19 mouse cellular contexts compared by ENCODE assay signal in the genomic region with DNA sequence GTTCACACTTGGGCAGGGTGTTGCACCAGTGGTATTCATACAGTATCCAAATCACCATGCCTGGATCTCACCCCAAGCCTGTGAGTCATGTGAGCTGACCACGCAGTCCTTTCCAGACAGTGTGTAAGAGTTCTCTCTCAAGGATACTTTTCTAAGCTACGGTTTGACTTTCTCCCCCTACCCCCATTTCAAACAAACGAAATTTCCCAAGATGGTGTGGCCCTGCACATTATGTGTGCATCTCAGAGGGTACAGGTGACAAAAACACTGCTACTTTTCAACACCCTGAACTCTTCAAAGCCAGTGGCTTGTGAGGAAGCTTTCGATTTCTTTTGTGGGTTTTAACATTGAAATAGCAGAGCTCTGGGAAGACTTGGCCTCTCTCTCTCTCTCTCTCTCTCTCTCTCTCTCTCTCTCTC. TPM values are rescaled to one million over a fixed set of nuclear protein-coding genes. Genes with fewer than 3 reads are reported as not detected.
DNase-seq lines count a peak whose midpoint lies in the region; ATAC-seq and TF ChIP-seq lines count a peak whose summit lies in the region.
"Had no signal": no experiment of that assay in that cellular context is flagged by ENCODE, and none has a peak within 500 bp of the region (broad histone marks: within the 10 kb centered on the region; RNA-seq: fewer than 3 reads in every experiment).

No protein-coding gene starts in this region.

- no peaks in the 10 kb centered on the region for H3K27me3 ChIP-seq in thymus, adult 2 months (ENCODE audit: control insufficient read depth, insufficient read depth, low read length)
- H3K27me3 ChIP-seq: kidney, embryonic 15.5 days; neural tube, embryonic 15.5 days; Patski had no signal

- DNase-seq in thymus, adult 2 months: peak; percentile 23
- DNase-seq in thymus, postnatal 4 days: no peak
- peak; percentile 60 for DNase-seq in CD4-positive, CD25-positive, alpha-beta regulatory T cell, adult 2 months (ENCODE audit: low read depth, low spot score)
- DNase-seq in fibroblast of lung, adult 2 months (ENCODE audit: low read depth): peak; percentile 87
- peak; percentile 21 to 38 for DNase-seq in natural killer cell, adult 2 months (ENCODE audit: low spot score in 2 of 2)
- no peak for DNase-seq in embryo, embryonic 10.5 days (ENCODE audit: low spot score)
- DNase-seq: cerebellum, postnatal 10 days; gastrocnemius, postnatal 25 days; liver; lung, adult 18-20 months; right cerebral cortex, postnatal 4 days had no signal

- no peak for TF ChIP-seq POLR2A in thymus, adult 2 months (IDR thresholded peaks at IDR 0.05; ENCODE audit: control insufficient read depth, extremely low read depth, insufficient read depth, low read length, poor library complexity)

- H3K4me1 ChIP-seq in thymus, adult 2 months (replicated peaks; ENCODE audit: control insufficient read depth, insufficient read depth, low read length): peaks cover 29% of the 10 kb centered on the region

- TF ChIP-seq CTCF in thymus, adult 2 months (IDR thresholded peaks at IDR 0.05; ENCODE audit: borderline replicate concordance, control insufficient read depth, extremely low read depth, insufficient read depth, low read length, poor library complexity): no peak

- H3K36me3 ChIP-seq in thymus, adult 2 months (ENCODE audit: control insufficient read depth, insufficient read depth, low read length): no peaks in the 10 kb centered on the region
- H3K36me3 ChIP-seq: kidney, embryonic 15.5 days; neural tube, embryonic 15.5 days had no signal

- no peak for ATAC-seq in megakaryocyte-erythroid progenitor cell, adult 5-6 weeks (replicated peaks; ENCODE audit: low FRiP score, low TSS enrichment, poor library complexity, severe bottlenecking)
- ATAC-seq: forebrain, embryonic 14.5 days; Patski had no signal

- WGBS in thymus, adult 2 months: 16% methylated on average over 4 of the region's 4 CpGs

- no peak overlapping the region for H3K4me3 ChIP-seq in thymus, adult 2 months (ENCODE audit: control insufficient read depth, insufficient read depth, low read length)
- H3K4me3 ChIP-seq: kidney, embryonic 15.5 days; neural tube, embryonic 15.5 days had no signal

- H3K27ac ChIP-seq in thymus, adult 2 months (ENCODE audit: control insufficient read depth, insufficient read depth, low read length): no peak overlapping the region
- H3K27ac ChIP-seq: kidney, embryonic 15.5 days; neural tube, embryonic 15.5 days had no signal

RNA-seq across cellular contexts. Expression of a gene that starts 1.4 kb away (rescaled TPM):
- 0.91 and 1.3 TPM in 2 replicates for polyA plus RNA-seq in thymus, adult 2 months (2012; rRNA removed)
- total RNA-seq in megakaryocyte-erythroid progenitor cell, adult 5-6 weeks (2014; fragmentation: Nextera tagmentation): 0.68 and 2.6 TPM in 2 replicates
- 1.1 TPM in 1 of 2 replicates, not detected in the other for total RNA-seq in megakaryocyte-erythroid progenitor cell, adult 5-6 weeks (2017)
- total RNA-seq: gastrocnemius, postnatal 25 days; layer of hippocampus, postnatal 25 days; left cerebral cortex, postnatal 36 days had no signal
- polyA plus RNA-seq: kidney, embryonic 15.5 days; midbrain, embryonic 11.5 days; neural tube, embryonic 15.5 days; Patski had no signal

Comparison
In these comparisons a context has a peak if more than half of its experiments do, and no peak if none do; other contexts are left out.
1. DNase-seq: peak in thymus, adult 2 months (single experiment), CD4-positive, CD25-positive, alpha-beta regulatory T cell, adult 2 months (single experiment), fibroblast of lung, adult 2 months (single experiment) and natural killer cell, adult 2 months (2 of 2); none in thymus, postnatal 4 days (single experiment) and embryo, embryonic 10.5 days (single experiment).